ENCODE assay signal across 11 mouse cellular contexts in the genomic region with DNA sequence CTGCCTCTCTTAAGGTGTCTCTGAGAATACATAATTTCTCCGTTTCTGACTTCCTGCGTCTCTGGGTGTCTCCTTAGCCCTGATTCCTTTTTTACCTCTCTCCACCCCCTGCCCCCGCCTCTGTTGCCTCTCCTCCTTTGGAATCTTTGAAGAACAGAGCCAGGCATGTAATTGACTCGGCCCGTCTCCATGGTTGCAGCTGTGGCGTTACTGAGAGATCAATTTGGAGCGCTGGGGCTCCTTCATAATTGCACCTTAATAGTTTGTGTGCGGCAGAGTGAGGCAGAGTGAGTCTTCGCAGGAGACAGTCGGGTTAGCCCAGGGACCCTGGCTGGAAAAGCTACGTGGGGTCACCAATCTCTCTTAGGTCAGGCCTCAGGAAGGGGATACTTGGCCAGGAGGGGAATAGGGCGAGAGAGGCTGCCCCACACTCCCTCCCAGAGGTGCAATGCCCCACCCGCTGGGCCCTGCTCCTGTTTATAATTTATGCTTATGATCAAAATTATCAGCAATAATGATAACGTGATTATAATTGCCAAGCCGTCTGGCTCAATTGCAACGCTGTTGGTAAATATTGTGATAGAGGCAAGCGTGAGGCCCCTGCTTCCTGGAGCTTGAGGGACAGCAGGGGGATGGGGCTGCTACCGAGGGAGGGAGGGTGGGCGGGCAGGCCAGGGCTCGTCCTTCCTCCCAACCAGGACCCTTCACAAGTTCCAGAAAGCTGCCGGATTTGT. TPM values are rescaled to one million over a fixed set of nuclear protein-coding genes. Genes with fewer than 3 reads are reported as not detected.
DNase-seq lines count a peak whose midpoint lies in the region; ATAC-seq lines count a peak whose summit lies in the region.
"Had no signal": no experiment of that assay in that cellular context is flagged by ENCODE, and none has a peak within 500 bp of the region (broad histone marks: within the 10 kb centered on the region; RNA-seq: fewer than 3 reads in every experiment).

No protein-coding gene starts in this region.

- H3K4me2 ChIP-seq in hindbrain, embryonic 15.5 days: peak overlapping the region; percentile 14
- peak overlapping the region; percentile 38 for H3K4me2 ChIP-seq in midbrain, embryonic 12.5 days (replicated peaks)
- H3K4me2 ChIP-seq: heart, embryonic 15.5 days had no signal

- H3K36me3 ChIP-seq in hindbrain, embryonic 15.5 days: no peaks in the 10 kb centered on the region
- no peaks in the 10 kb centered on the region for H3K36me3 ChIP-seq in midbrain, embryonic 12.5 days
- H3K36me3 ChIP-seq: heart, embryonic 15.5 days had no signal

- peak; percentile 66 to 78 for DNase-seq in right cerebral cortex, postnatal 10 days (ENCODE audit: low spot score in 2 of 2)
- DNase-seq in right cerebral cortex, postnatal 4 days: no peak
- DNase-seq in layer of hippocampus, postnatal 10 days (ENCODE audit: low spot score in 2 of 2): no peak
- DNase-seq in spleen, postnatal 14 days (ENCODE audit: low spot score in 2 of 2): no peak
- no peak for DNase-seq in spleen, adult 12 weeks (ENCODE audit: low spot score)
- DNase-seq: adrenal gland, adult 2 months had no signal

- H3K4me3 ChIP-seq in hindbrain, embryonic 15.5 days: no peak overlapping the region
- no peak overlapping the region for H3K4me3 ChIP-seq in midbrain, embryonic 12.5 days
- H3K4me3 ChIP-seq: heart, embryonic 15.5 days; megakaryocyte, embryonic 14.5 days had no signal

- H3K27me3 ChIP-seq in hindbrain, embryonic 15.5 days: no peaks in the 10 kb centered on the region
- H3K27me3 ChIP-seq in midbrain, embryonic 12.5 days: no peaks in the 10 kb centered on the region
- H3K27me3 ChIP-seq: heart, embryonic 15.5 days had no signal

- WGBS in hindbrain, embryonic 15.5 days: 13% methylated on average over 21 of the region's 21 CpGs
- WGBS in midbrain, embryonic 12.5 days: 12% methylated on average over 21 of the region's 21 CpGs

- H3K4me1 ChIP-seq in hindbrain, embryonic 15.5 days (replicated peaks): peaks cover 15% of the 10 kb centered on the region
- H3K4me1 ChIP-seq in midbrain, embryonic 12.5 days: peaks cover 16% of the 10 kb centered on the region

- peak overlapping the region; percentile 68 for H3K27ac ChIP-seq in hindbrain, embryonic 15.5 days (replicated peaks)
- H3K27ac ChIP-seq in midbrain, embryonic 12.5 days (replicated peaks): peak overlapping the region; percentile 69
- H3K27ac ChIP-seq: heart, embryonic 15.5 days had no signal

- H3K9me3 ChIP-seq in hindbrain, embryonic 15.5 days: no peaks in the 10 kb centered on the region
- H3K9me3 ChIP-seq in midbrain, embryonic 12.5 days: no peaks in the 10 kb centered on the region
- H3K9me3 ChIP-seq: heart, embryonic 15.5 days; megakaryocyte, embryonic 14.5 days had no signal

- H3K9ac ChIP-seq in hindbrain, embryonic 15.5 days: no peak overlapping the region
- 0 out of 2 replicates have a peak overlapping the region, but pooled peaks have one; percentile 2 for H3K9ac ChIP-seq in midbrain, embryonic 12.5 days (replicated peaks)
- H3K9ac ChIP-seq: heart, embryonic 15.5 days had no signal

- peak; percentile 66; the same call in 1 of the 2 replicates for ATAC-seq in hindbrain, embryonic 15.5 days (ENCODE audit: low FRiP score, low read depth)
- ATAC-seq in midbrain, embryonic 12.5 days (ENCODE audit: low FRiP score, low read depth): peak; percentile 62; the same call in 1 of the 2 replicates
- no peak for ATAC-seq in inflammation-experienced regulatory T-cells, adult 6 months

RNA-seq across cellular contexts. Expression of a gene that starts 9.9 kb away (rescaled TPM):
- polyA plus RNA-seq in hindbrain, embryonic 15.5 days (2015; fragmentation: Nextera tagmentation; extraction: Ambion mirVana): 69.0 and 73.7 TPM in 2 replicates
- 120 and 122 TPM in 2 replicates for polyA plus RNA-seq in midbrain, embryonic 12.5 days (2016; fragmentation: Nextera tagmentation; extraction: Ambion mirVana)
- total RNA-seq in layer of hippocampus, postnatal 10 days (2021): 10 to 100 TPM; 35.6 to 46.3 TPM
- polyA plus RNA-seq in inflammation-experienced regulatory T-cells, adult 6 months (2017; shearing (Covaris generic)): 10 to 100 TPM in 1 of 3 experiments, 1 to 10 TPM in 2; 3.5 to 12.4 (median 5.7) TPM

Comparison
In these comparisons a context has a peak if more than half of its experiments do, and no peak if none do; other contexts are left out.
1. DNase-seq: peak in right cerebral cortex, postnatal 10 days (2 of 2); none in right cerebral cortex, postnatal 4 days (single experiment), layer of hippocampus, postnatal 10 days (0 of 2), spleen, postnatal 14 days (0 of 2) and spleen, adult 12 weeks (single experiment).